Mouse (Mus musculus) olfactory bulb, adult 2 months (tissue): Measurements from ENCODE around the gene Zc3h7b. TPM values are rescaled to one million over a fixed set of nuclear protein-coding genes. Genes with fewer than 3 reads are reported as not detected.

Source experiments
- H3K27ac ChIP-seq: fragments of 200-500 bp; 2 replicates; pipeline ENCODE4 v1.5.1; 2012; ENCODE audit warnings: low read depth, low read length; ENCODE audit not compliant: insufficient read depth
- H3K4me1 ChIP-seq: fragments of 200-500 bp; 2 replicates; pipeline ENCODE4 v1.6.1; 2012; ENCODE audit warnings: low read length; ENCODE audit not compliant: control insufficient read depth, insufficient read depth
- H3K4me3 ChIP-seq: fragments of 200-500 bp; 2 replicates; pipeline ENCODE4 v1.5.1; 2012; ENCODE audit warnings: mild to moderate bottlenecking, low read depth, low read length, moderate library complexity; ENCODE audit not compliant: insufficient read depth
- CTCF ChIP-seq: fragments of 200-500 bp; IDR thresholded peaks from 2 replicates; pipeline ENCODE4 v1.5.1; 2012; ENCODE audit warnings: low read depth, mild to moderate bottlenecking, low read length, moderate library complexity; ENCODE audit not compliant: insufficient read depth
- POLR2A ChIP-seq: fragments of 200-500 bp; IDR thresholded peaks from 2 replicates; pipeline ENCODE4 v1.6.1; 2012; ENCODE audit warnings: mild to moderate bottlenecking, low read depth, low read length, moderate library complexity; ENCODE audit not compliant: insufficient read depth
- WGBS: fragments of 180-500 bp; shearing (Covaris S2); methylation state at CpG from one replicate; pipeline ENCODE4 v1.1.7; 2018; 5-methylcytosine and 5-hydroxymethylcytosine counted together
- polyA plus RNA-seq: library from polyadenylated mRNA; stranded (reverse); fragments of >200 nt; gene quantifications from 2 replicates; pipeline ENCODE4 v1.2.4, GENCODE M21; 2012; ENCODE audit warnings: low replicate concordance; ENCODE audit not compliant: missing spikeins, insufficient read depth, insufficient read length

Gene Zc3h7b
- polyA plus RNA-seq, 1 experiment = not detected

DNA sequence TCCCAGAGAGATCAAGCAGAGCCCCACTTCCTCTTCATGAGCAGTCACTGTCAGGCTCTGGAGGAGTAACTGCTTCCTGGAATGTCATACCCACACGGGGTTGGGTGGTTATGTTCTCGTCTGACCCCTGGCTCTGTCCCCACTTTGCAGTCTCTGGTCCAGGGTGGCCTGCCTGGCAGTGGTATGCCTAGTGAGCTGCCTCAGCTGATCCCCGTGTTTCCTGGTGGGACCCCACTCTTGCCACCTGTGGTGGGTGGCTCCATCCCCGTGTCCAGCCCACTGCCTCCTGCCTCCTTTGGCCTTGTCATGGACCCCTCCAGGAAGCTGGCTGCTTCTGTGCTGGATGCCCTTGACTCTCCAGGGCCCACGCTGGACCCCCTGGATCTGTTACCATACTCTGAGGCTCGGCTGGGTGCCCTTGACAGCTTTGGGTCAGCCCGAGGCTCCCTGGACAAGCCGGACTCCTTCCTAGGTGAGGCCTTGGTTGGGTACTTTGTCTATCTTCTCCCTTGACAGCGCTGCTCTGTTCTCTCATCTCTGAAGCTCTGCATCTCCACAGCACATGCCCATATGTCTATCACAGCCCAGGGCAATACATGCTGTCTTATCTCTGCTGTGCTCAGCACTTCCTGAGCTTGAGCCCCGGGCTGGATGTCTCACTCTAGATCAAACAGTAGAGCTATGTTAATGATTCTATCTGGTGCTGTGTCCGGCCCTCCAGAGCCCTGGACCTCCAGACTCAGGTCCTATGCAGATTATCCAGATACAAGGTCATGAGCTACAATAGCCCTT is 32.0 kb downstream of the Zc3h7b start:
- Histone ChIP-seq H3K27ac (no peak overlapping the region), H3K4me3 (no peak overlapping the region), H3K4me1 (no peaks in the 10 kb centered on the region)
- 87% methylated on average over 11 of the region's 11 CpGs for WGBS
- no peak for TF ChIP-seq CTCF

DNA sequence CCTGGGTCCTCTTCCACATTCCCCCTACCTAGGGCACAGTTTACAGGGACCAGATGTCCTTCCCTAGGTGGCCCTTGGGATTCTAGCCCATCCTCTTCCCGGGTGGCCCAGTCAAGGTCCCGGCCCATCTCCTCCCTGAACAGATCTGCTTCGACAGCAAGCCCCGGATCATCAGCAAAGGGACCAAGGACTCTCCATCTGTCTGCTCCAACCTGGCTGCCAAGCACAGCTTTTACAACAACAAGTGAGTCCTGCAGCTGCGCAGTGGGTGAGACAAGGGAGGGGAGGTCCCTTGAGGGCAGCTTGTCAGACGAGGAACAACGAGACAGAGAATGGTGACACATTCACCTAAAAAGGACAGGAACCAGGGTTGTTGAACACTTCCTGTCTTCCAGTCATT is 37.0 kb downstream of the Zc3h7b start:
- 81% methylated on average over 7 of the region's 7 CpGs for WGBS
- no peak for TF ChIP-seq POLR2A
- no peak for TF ChIP-seq CTCF
- H3K4me1 ChIP-seq = no peaks in the 10 kb centered on the region
- no peak overlapping the region for H3K4me3 ChIP-seq
- no peak overlapping the region for H3K27ac ChIP-seq

DNA sequence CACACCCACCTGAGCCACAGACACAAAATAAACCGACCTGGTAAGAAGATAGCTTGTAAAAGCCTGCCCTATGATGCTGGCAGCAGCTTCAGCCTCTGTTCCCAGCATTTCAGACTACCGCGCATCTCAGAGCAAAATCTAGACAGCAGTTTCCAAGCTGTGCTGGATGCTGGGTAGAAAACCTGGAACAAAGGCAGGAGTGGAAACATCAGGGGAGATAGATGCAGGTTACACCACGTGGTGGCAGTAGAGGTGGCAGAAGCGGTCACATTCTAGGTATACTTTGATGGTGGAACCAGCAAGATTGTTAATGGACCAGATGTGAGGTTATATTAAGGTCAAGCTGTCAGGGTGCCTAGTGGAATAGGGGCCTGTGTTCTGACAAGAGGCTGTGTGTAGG is 39.9 kb downstream of the Zc3h7b start:
- no peak overlapping the region for H3K27ac ChIP-seq
- TF ChIP-seq POLR2A (no peak), CTCF (no peak)
- H3K4me1 ChIP-seq = no peaks in the 10 kb centered on the region
- WGBS = 59% methylated on average over 5 of the region's 5 CpGs
- H3K4me3 ChIP-seq = no peak overlapping the region

DNA sequence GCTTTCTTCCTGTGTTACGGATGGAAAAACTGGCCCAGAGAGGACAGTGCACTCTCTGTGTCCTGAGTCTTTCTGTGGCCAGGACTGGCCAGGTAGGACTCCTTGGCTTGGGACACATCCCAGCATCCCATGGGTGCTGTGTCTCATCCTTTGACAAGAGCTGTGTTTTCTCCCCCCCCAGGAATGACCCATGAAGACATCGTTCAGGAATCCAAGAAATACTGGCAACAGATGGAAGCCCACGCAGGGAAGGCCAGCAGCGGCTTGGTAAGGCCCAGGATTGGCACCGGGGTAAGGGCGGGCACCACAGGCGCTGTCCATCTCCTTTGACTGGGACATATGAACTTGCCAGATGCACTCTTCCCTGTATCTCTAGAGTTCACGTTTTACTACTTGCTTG is 40.8 kb downstream of the Zc3h7b start:
- Histone ChIP-seq H3K27ac (no peak overlapping the region), H3K4me1 (no peaks in the 10 kb centered on the region), H3K4me3 (no peak overlapping the region)
- no peak for TF ChIP-seq CTCF
- 97% methylated on average over 8 of the region's 8 CpGs for WGBS

DNA sequence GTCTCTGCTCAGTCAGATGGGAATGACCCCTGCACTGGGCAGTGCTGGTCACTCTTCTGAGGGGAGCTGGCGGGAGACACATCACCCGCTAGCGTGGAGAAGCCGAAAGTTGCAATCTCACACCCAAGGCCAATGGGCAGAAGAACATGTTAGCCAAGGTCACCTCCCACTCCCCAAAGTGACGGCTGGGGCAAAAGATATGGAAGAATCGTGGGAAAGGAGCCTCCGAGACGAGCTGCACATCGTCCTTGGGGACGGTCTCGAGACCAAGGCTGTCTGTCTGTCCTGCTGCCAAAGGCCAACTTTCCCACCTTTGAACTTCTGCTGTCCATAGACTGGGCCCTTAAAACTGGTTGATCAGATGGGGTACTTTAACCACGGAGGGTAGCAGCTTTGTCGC is 42.7 kb downstream of the Zc3h7b start:
- WGBS = 95% methylated on average over 13 of the region's 13 CpGs
- Histone ChIP-seq H3K4me3 (no peak overlapping the region), H3K4me1 (no peaks in the 10 kb centered on the region), H3K27ac (no peak overlapping the region)
- TF ChIP-seq CTCF = no peak
- no peak for TF ChIP-seq POLR2A

DNA sequence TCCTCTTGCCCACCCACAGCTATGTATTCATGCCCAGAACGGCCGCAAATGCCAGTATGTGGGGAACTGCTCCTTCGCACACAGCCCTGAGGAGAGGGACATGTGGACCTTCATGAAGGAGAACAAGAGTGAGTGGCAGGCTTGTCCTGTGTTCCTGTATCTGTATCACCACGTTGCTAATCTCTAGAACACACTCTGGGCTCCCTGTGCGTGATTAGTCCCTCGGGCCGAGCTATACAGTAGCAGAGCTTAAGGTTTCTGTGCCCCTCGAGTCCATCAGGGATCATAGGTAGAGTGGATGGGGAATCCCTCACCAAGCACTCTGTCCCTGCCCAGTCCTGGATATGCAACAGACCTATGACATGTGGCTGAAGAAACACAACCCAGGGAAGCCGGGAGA is 47.6 kb downstream of the Zc3h7b start:
- peaks cover 2% of the 10 kb centered on the region; the same call in 1 of the 2 replicates for H3K4me1 ChIP-seq
- TF ChIP-seq POLR2A (no peak), CTCF (no peak)
- no peak overlapping the region for H3K27ac ChIP-seq
- WGBS = 92% methylated on average over 9 of the region's 9 CpGs
- H3K4me3 ChIP-seq = no peak overlapping the region

GRCm38 (mm10) chr15:81796228-81796627 is 51.4 kb downstream of the Zc3h7b start:
- no peak for TF ChIP-seq CTCF
- no peak for TF ChIP-seq POLR2A
- H3K4me1 ChIP-seq = peaks cover 2% of the 10 kb centered on the region; the same call in 1 of the 2 replicates
- 61% methylated on average over 3 of the region's 3 CpGs for WGBS
- H3K27ac ChIP-seq = no peak overlapping the region
- H3K4me3 ChIP-seq = no peak overlapping the region

GRCm38 (mm10) chr15:81797861-81798260 is 53.0 kb downstream of the Zc3h7b start:
- H3K4me1 ChIP-seq = peaks cover 11% of the 10 kb centered on the region
- TF ChIP-seq CTCF = no peak
- no peak for TF ChIP-seq POLR2A
- 77% methylated on average over 6 of the region's 6 CpGs for WGBS
- H3K27ac ChIP-seq = no peak overlapping the region
- H3K4me3 ChIP-seq = no peak overlapping the region

GRCm38 (mm10) chr15:81798421-81798820 is 53.6 kb downstream of the Zc3h7b start:
- Histone ChIP-seq H3K4me3 (no peak overlapping the region), H3K4me1 (peaks cover 14% of the 10 kb centered on the region), H3K27ac (no peak overlapping the region)
- 86% methylated on average over 4 of the region's 4 CpGs for WGBS
- no peak for TF ChIP-seq POLR2A
- no peak for TF ChIP-seq CTCF
